Mouse (Mus musculus): ENCODE results near the gene Gsc2. TPM values are rescaled to one million over a fixed set of nuclear protein-coding genes. Genes with fewer than 3 reads are reported as not detected.

The Gsc2 gene
- total RNA-seq, 2 experiments from 2014 or later, result not detected

DNA sequence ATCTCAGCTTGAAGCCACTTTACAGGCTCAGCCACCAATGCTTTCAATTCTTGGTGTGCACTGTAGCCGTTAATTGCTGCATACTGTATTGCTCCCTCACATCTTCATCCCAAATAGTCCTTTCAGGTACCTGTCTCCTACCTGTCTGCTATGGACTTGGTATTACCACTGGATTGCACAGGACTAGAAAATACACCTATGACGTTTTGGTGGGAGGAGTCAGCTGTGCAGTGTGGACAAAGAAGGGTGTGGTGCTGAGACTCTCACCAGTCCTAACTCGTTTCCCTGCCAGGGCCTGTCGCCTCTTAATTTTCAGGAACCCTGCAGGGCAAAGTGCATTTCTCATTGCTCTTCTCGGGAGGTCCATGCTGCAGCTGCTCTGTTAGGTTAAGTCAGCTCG is 49.1 kb downstream of the Gsc2 start:
- DNase-seq (ENCODE audit: extremely low spot score in 1 of 2, low spot score in 1 of 2), result no peak

DNA sequence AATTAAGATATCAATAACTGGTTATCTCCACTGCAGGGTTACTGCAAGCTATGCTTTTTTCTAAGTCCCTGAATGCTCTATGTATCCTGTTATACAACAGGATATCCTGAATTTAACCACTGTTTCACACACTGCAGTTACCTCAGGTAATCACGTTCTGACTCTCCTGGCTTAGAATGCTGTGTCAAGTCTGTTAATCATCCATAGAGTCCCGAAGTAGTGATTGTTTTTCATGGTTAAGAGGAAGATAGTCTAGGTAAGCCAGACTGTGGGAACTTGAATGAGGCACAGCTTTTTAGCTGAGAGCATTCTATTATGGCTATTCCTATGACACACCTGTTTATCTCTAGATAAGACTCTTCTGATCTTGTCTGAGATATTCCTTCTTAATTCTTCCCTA is 49.6 kb downstream of the Gsc2 start:
- DNase-seq (ENCODE audit: extremely low spot score in 1 of 2, low spot score in 1 of 2), result no peak

Other genes with a start within 250 kb of the Gsc2 start
- 10 to 100 TPM; 62.7 to 82.2 TPM for gene Med15, start 182.2 kb downstream of the Gsc2 start, total RNA-seq (2021)
- 100 to 1,000 TPM in 1 of 2 experiments, 10 to 100 TPM in 1; 97.3 to 103 TPM for gene Klhl22, start 155.4 kb downstream of the Gsc2 start, total RNA-seq (2021)
- 1 to 10 TPM; 2.7 to 2.8 TPM for gene Scarf2, start 117.8 kb downstream of the Gsc2 start, total RNA-seq (2021)
- gene B830017H08Rik, start 81.9 kb downstream of the Gsc2 start, total RNA-seq (2021), result 1 to 10 TPM; 3.6 to 3.7 TPM
- gene Car15, start 76.7 kb downstream of the Gsc2 start, total RNA-seq (2021), result 10 to 100 TPM; 12.9 to 13.5 TPM
- 1 to 10 TPM; 2.4 to 2.7 TPM for gene Gm20518, start 23.4 kb downstream of the Gsc2 start, total RNA-seq (2021)
- under 1 TPM in 1 of 2 experiments, not detected in 1; 0.15 TPM for gene Tssk1, start 20.8 kb downstream of the Gsc2 start, total RNA-seq (2021)
- 100 to 1,000 TPM; 103 to 114 TPM for gene Dgcr2, start 16.5 kb downstream of the Gsc2 start, total RNA-seq (2021)
- not detected for gene Tssk2, start 16.4 kb downstream of the Gsc2 start, total RNA-seq (2021)
- gene Ess2, start 3.7 kb downstream of the Gsc2 start, total RNA-seq (2021), result 10 to 100 TPM; 26.3 to 32.1 TPM
- 10 to 100 TPM; 52.6 to 53.5 TPM for gene Slc25a1, start 13.2 kb upstream of the Gsc2 start, total RNA-seq (2021)
- not detected for gene Vpreb2, start 65.4 kb upstream of the Gsc2 start, total RNA-seq (2021)
- 10 to 100 TPM; 76.0 to 85.6 TPM for gene Dgcr6, start 137.8 kb upstream of the Gsc2 start, total RNA-seq (2021)
- 10 to 100 TPM; 37.2 to 38.6 TPM for gene Prodh, start 175.1 kb upstream of the Gsc2 start, total RNA-seq (2021)
- 100 to 1,000 TPM; 102 to 111 TPM for gene Rtn4r, start 212.6 kb upstream of the Gsc2 start, total RNA-seq (2021)